Mouse (Mus musculus) heart, postnatal 0 days (tissue): ENCODE data around the gene Plce1. TPM values are rescaled to one million over a fixed set of nuclear protein-coding genes. Genes with fewer than 3 reads are reported as not detected.

Source experiments
- ATAC-seq: fragments of 200-750 bp; cut with Nextera tagmentation; 2 replicates; pipeline ENCODE4 v1.8.0; 2017; ENCODE audit warnings: low read depth, moderate number of reproducible peaks, moderate library complexity; ENCODE audit not compliant: insufficient read depth
- DNase-seq: peaks from one replicate; pipeline ENCODE4 v3.0.0-alpha.2; 2016; ENCODE audit warnings: low spot score
- H3K27ac ChIP-seq: fragments of 300-500 bp; sonication (generic); 2 replicates; pipeline ENCODE4 v1.5.1; 2014; ENCODE audit warnings: low read depth, mild to moderate bottlenecking
- H3K27me3 ChIP-seq: fragments of 300-500 bp; sonication (generic); 2 replicates; pipeline ENCODE4 v1.6.1; 2014; ENCODE audit warnings: low read length, mixed read lengths; ENCODE audit not compliant: control insufficient read depth, insufficient read depth
- H3K36me3 ChIP-seq: fragments of 300-500 bp; sonication (generic); replicated peaks from 2 replicates; pipeline ENCODE4 v1.6.1; 2014; ENCODE audit warnings: low read length, mixed read lengths; ENCODE audit not compliant: control insufficient read depth, insufficient read depth
- H3K4me1 ChIP-seq: fragments of 300-500 bp; sonication (generic); 2 replicates; pipeline ENCODE4 v1.6.1; 2014; ENCODE audit warnings: antibody characterized with exemption; ENCODE audit not compliant: control insufficient read depth, insufficient read depth
- H3K4me2 ChIP-seq: fragments of 300-500 bp; sonication (generic); 2 replicates; pipeline ENCODE4 v1.6.1; 2014; ENCODE audit warnings: low read depth, mild to moderate bottlenecking, low read length, moderate library complexity
- H3K4me3 ChIP-seq: fragments of 300-500 bp; sonication (generic); 2 replicates; pipeline ENCODE4 v1.5.1; 2014; ENCODE audit warnings: low read depth, low read length
- H3K9ac ChIP-seq: fragments of 300-500 bp; sonication (generic); replicated peaks from 2 replicates; pipeline ENCODE4 v1.6.1; 2014; ENCODE audit warnings: low read depth, low read length, mixed read lengths
- H3K9me3 ChIP-seq: fragments of 300-500 bp; sonication (generic); replicated peaks from 2 replicates; pipeline ENCODE4 v1.6.1; 2016; ENCODE audit warnings: low read length; ENCODE audit not compliant: control insufficient read depth
- CTCF ChIP-seq: IDR thresholded peaks from 2 replicates; pipeline ENCODE4 v1.5.1; 2016; ENCODE audit warnings: antibody characterized with exemption, control low read depth, low read depth
- EP300 ChIP-seq: IDR thresholded peaks from 2 replicates; pipeline ENCODE4 v1.6.1; 2016; ENCODE audit warnings: antibody characterized with exemption, low read depth
- WGBS: fragments of 180-500 bp; shearing (Covaris S2); extraction: QIAGEN DNeasy Blood & Tissue Kit; methylation state at CpG from one replicate; pipeline ENCODE4 v1.1.7; 2014; 5-methylcytosine and 5-hydroxymethylcytosine counted together
- polyA plus RNA-seq: library from polyadenylated mRNA; unstranded; fragments of >200 nt; fragmentation: Nextera tagmentation; extraction: Ambion mirVana; gene quantifications from 2 replicates; pipeline ENCODE4 v1.2.1, GENCODE M21; 2015
- total RNA-seq: library from RNA; depleted of rRNA; stranded (reverse); fragments of >200 nt; gene quantifications from 2 replicates; pipeline ENCODE4 v1.2.3, GENCODE M21; 2014; ENCODE audit warnings: low replicate concordance

Gene Plce1
- total and polyA plus RNA-seq, 2 experiments from 2014 or later = 5.7 to 18.2 TPM

DNA sequence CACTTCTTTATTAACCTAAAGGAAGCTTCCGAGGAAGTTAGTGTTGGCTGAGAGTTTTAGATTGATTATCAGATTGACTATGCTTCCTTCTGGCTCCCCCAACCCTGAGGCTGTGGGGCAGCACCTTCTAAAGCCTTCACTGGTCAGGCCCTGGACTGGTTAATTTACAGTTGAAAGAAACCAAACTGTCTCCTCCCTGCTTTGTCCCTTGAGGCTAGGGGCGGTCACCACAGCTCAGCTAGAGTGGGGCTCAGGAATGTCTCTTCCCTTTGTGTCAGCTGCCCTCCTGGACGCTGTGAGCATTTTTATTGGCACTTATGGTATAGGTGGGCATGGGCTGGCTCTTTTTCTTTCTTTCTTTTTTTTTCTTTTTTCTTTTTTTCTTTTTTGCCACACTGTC, 45.9 kb downstream of the Plce1 start:
- Histone ChIP-seq H3K27me3 (no peaks in the 10 kb centered on the region), H3K36me3 (peaks cover 14% of the 10 kb centered on the region), H3K4me1 (no peaks in the 10 kb centered on the region), H3K9ac (no peak overlapping the region), H3K27ac (no peak overlapping the region), H3K9me3 (peaks cover 7% of the 10 kb centered on the region; the same call in 1 of the 2 replicates), H3K4me2 (no peak overlapping the region), H3K4me3 (no peak overlapping the region)
- ATAC-seq (no peak), DNase-seq (no peak)
- TF ChIP-seq CTCF (no peak), EP300 (no peak)
- WGBS = 44% methylated on average over 3 of the region's 3 CpGs

DNA sequence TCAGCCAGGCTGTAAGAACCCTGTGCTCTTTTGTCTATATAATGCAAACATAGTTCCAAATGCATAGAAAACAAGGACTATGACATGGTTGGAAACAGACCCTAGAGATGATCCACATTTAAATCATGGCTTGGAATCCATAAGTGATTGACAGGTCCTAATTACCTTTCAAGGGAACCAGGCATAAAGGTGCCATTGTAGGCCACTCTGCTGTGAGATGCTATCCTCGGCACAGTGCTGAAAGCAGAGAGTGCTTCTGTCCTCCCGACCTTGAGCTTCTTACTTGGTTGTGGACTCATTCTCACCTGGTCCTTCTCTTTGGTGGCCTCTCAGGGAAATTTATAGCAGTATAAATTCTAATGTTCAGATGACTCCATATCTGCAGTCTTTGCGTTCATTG, 46.6 kb downstream of the Plce1 start:
- Histone ChIP-seq H3K4me1 (no peaks in the 10 kb centered on the region), H3K9ac (no peak overlapping the region), H3K9me3 (peaks cover 7% of the 10 kb centered on the region; the same call in 1 of the 2 replicates), H3K27ac (no peak overlapping the region), H3K27me3 (no peaks in the 10 kb centered on the region), H3K4me2 (no peak overlapping the region), H3K36me3 (peaks cover 14% of the 10 kb centered on the region), H3K4me3 (no peak overlapping the region)
- DNase-seq = no peak
- no peak for TF ChIP-seq CTCF
- no peak for TF ChIP-seq EP300
- no peak for ATAC-seq
- WGBS = 57% methylated on average over 3 of the region's 3 CpGs

DNA sequence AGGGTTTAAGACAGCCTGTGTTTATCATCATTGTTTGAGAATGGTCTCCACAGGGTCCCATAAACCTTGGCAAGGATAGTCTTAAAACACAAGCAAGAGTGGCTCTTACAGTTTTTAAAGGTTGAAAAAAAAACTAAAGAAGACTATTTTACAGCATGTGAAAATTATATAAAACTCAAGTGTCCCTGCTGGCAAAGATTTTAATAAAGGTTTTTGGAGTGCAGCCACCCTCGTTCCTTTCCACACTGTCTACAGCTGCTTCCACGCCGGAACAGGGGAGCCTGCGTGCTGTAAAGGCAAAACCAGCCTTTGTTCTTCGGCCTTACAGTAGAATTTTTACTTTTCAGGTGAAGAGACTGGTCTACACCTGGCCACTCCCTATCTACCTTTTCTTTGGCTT, 52.3 kb downstream of the Plce1 start:
- Histone ChIP-seq H3K9me3 (no peaks in the 10 kb centered on the region), H3K36me3 (no peaks in the 10 kb centered on the region), H3K4me1 (peaks cover 7% of the 10 kb centered on the region; the same call in 1 of the 2 replicates), H3K27me3 (no peaks in the 10 kb centered on the region), H3K4me2 (no peak overlapping the region), H3K9ac (no peak overlapping the region), H3K27ac (no peak overlapping the region), H3K4me3 (no peak overlapping the region)
- TF ChIP-seq CTCF = no peak
- TF ChIP-seq EP300 = no peak
- ATAC-seq (no peak), DNase-seq (no peak)
- 84% methylated on average over 5 of the region's 5 CpGs for WGBS

DNA sequence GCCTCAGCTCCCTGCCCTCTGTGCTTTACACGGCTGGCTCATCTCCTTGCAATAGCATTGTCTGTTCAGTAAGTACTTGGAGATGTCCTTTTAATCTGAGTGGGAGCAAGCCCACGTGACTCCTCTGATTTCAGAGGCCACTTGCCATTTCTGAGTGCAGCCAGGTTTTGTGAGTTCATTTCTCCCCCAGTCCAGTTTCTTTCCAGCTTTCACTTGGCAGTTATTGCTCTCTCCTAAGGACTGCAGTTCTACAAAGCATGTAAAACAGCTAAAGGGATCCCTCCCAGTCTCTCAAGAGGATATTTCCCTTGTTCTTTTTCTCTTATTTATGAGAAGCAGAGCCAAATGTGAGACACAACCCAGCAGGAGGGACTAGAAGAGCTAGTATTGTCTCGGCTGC, 58.4 kb downstream of the Plce1 start:
- WGBS = 56% methylated on average over 3 of the region's 3 CpGs
- no peaks in the 10 kb centered on the region for H3K9me3 ChIP-seq
- no peak overlapping the region for H3K4me3 ChIP-seq
- H3K9ac ChIP-seq = no peak overlapping the region
- H3K27me3 ChIP-seq = no peaks in the 10 kb centered on the region
- no peaks in the 10 kb centered on the region for H3K36me3 ChIP-seq
- no peaks in the 10 kb centered on the region for H3K4me1 ChIP-seq
- DNase-seq (no peak), ATAC-seq (no peak)
- H3K27ac ChIP-seq = no peak overlapping the region
- TF ChIP-seq CTCF = no peak
- TF ChIP-seq EP300 = no peak
- H3K4me2 ChIP-seq = no peak overlapping the region

DNA sequence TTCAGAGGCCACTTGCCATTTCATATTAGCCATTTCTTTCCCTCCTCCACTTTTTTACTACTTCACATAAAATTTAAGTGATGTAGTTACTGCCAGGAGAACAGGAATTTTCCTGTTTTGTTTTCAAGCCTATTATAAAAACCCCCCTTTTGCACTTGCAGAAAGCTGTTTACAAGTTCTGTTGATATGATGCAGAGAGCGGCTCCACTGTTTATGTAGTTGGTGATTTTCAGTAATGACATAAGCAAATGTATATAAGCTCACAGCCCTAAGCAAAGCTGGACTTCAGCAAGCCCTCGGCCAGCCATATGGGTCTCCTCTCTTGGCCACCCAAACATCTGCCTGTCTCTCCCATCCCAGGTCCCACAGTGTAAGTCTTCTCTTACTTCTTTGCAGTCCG, 59.6 kb downstream of the Plce1 start:
- H3K27ac ChIP-seq = no peak overlapping the region
- 91% methylated on average over 3 of the region's 3 CpGs for WGBS
- no peaks in the 10 kb centered on the region for H3K4me1 ChIP-seq
- H3K27me3 ChIP-seq = no peaks in the 10 kb centered on the region
- H3K4me2 ChIP-seq = no peak overlapping the region
- no peak overlapping the region for H3K4me3 ChIP-seq
- ATAC-seq (no peak), DNase-seq (no peak)
- TF ChIP-seq EP300 (no peak), CTCF (no peak)
- no peaks in the 10 kb centered on the region for H3K9me3 ChIP-seq
- H3K9ac ChIP-seq = no peak overlapping the region
- no peaks in the 10 kb centered on the region for H3K36me3 ChIP-seq

DNA sequence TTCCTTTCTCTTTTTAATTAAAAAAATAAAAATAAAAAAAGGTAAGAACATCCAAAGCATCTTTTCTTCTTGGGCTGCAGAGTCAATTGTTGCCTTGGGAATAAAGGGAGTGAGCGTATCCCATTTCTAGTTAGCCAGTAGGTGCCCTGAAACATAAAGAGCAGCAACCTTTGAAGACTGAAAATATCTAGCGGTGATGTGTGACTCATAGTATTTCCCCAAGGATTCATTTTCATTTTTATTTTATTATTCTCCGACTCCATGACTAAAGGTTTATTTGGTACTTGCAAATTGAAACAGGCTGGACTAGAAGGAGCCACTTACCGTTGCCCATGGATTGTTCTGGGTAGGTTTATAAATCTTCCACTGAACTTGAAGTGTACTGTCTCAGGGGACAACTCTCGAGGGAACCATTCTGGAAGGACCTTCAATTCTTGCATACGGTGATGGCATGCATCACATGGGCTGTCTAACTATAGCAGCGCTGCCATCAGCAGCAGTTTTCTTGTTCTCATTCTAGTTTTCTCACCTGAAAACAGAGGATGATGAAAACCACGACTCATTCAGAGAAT, 68.7 kb downstream of the Plce1 start:
- no peak overlapping the region for H3K4me2 ChIP-seq
- no peaks in the 10 kb centered on the region for H3K27me3 ChIP-seq
- ATAC-seq = no peak
- H3K9ac ChIP-seq = no peak overlapping the region
- DNase-seq = no peak
- TF ChIP-seq EP300 (no peak), CTCF (no peak)
- H3K27ac ChIP-seq = no peak overlapping the region
- H3K4me3 ChIP-seq = no peak overlapping the region
- H3K9me3 ChIP-seq = 0 out of 2 replicates have a peak, but pooled peaks cover 4% of the 10 kb centered on the region
- 0 out of 2 replicates have a peak, but pooled peaks cover 4% of the 10 kb centered on the region for H3K36me3 ChIP-seq
- no peaks in the 10 kb centered on the region for H3K4me1 ChIP-seq
- WGBS = 85% methylated on average over 8 of the region's 8 CpGs
